Mouse (Mus musculus) ES-CJ7 (cell line): ENCODE data around the gene Dab2ip.
A peak's percentile ranks its signal among the peaks of the same experiment; 100 is the strongest.

Experiments used
- DNase-seq: peaks from one replicate; pipeline ENCODE4 v3.0.0; 2011; ENCODE audit warnings: low read depth, low spot score

Dab2ip gene

GRCm38 (mm10) chr2:35654795-35655194 lies 96.7 kb downstream of the Dab2ip start:
- DNase-seq = no peak

- DNase-seq = no peak
Measured at GRCm38 (mm10) chr2:35655996-35656395, 97.9 kb downstream of the Dab2ip start.

- no peak for DNase-seq
Measured at GRCm38 (mm10) chr2:35658311-35658710, 100.2 kb downstream of the Dab2ip start.

- DNase-seq = no peak
Measured at GRCm38 (mm10) chr2:35659578-35660194, 101.6 kb downstream of the Dab2ip start.

- peak; percentile 87 for DNase-seq
Measured at GRCm38 (mm10) chr2:35660953-35661374, 102.9 kb downstream of the Dab2ip start.

GRCm38 (mm10) chr2:35661454-35662000 lies 103.5 kb downstream of the Dab2ip start:
- peak; percentile 40 for DNase-seq

- peak; percentile 28 for DNase-seq
Measured at GRCm38 (mm10) chr2:35662001-35662491, 104.0 kb downstream of the Dab2ip start.

GRCm38 (mm10) chr2:35662738-35663550 lies 104.9 kb downstream of the Dab2ip start:
- peak; percentile 40 for DNase-seq

- no peak for DNase-seq
Measured at GRCm38 (mm10) chr2:35667746-35668145, 109.7 kb downstream of the Dab2ip start.

- DNase-seq = no peak
Measured at GRCm38 (mm10) chr2:35669217-35669616, 111.2 kb downstream of the Dab2ip start.

GRCm38 (mm10) chr2:35669748-35670147 lies 111.7 kb downstream of the Dab2ip start:
- no peak for DNase-seq

GRCm38 (mm10) chr2:35670300-35670699 lies 112.2 kb downstream of the Dab2ip start:
- no peak for DNase-seq

- peak; percentile 47 for DNase-seq
Measured at GRCm38 (mm10) chr2:35671980-35672910, 114.2 kb downstream of the Dab2ip start.

- DNase-seq = no peak
Measured at GRCm38 (mm10) chr2:35673181-35673580, 115.1 kb downstream of the Dab2ip start.

GRCm38 (mm10) chr2:35673986-35674385 lies 115.9 kb downstream of the Dab2ip start:
- DNase-seq = no peak

GRCm38 (mm10) chr2:35674431-35674830 lies 116.4 kb downstream of the Dab2ip start:
- DNase-seq = no peak

- DNase-seq = no peak
Measured at GRCm38 (mm10) chr2:35676075-35676665, 118.1 kb downstream of the Dab2ip start.

GRCm38 (mm10) chr2:35677855-35678254 lies 119.8 kb downstream of the Dab2ip start:
- DNase-seq = no peak

GRCm38 (mm10) chr2:35678440-35678839 lies 120.4 kb downstream of the Dab2ip start:
- no peak for DNase-seq

GRCm38 (mm10) chr2:35679812-35680672 lies 122.0 kb downstream of the Dab2ip start:
- peak; percentile 82 for DNase-seq
